1 mouse cellular context compared by ENCODE assay signal in genomic region chr5:31687972-31688371, GRCm38 (mm10).
TF ChIP-seq lines count a peak whose summit lies in the region.

No protein-coding gene starts in this region.

TF ChIP-seq in MEL, 35 proteins besides CTCF, POLR2A, EP300 and RAD21 (continued from another document):
- peak; percentile 88 for TF ChIP-seq SIN3A (IDR thresholded peaks at IDR 0.05; ENCODE audit: low read length)
- peak; percentile 90 for TF ChIP-seq MXI1 (IDR thresholded peaks at IDR 0.05; ENCODE audit: low read depth, low read length)
- TF ChIP-seq CHD2 (IDR thresholded peaks at IDR 0.05; ENCODE audit: low read length): 0 out of 2 replicates have a peak, but pooled peaks have one; percentile 13
- TF ChIP-seq POLR2AphosphoS2 (IDR thresholded peaks at IDR 0.05; ENCODE audit: low read length): no peak
- TF ChIP-seq BHLHE40 (IDR thresholded peaks at IDR 0.05; ENCODE audit: borderline replicate concordance, low read depth, low read length): peak; percentile 94
- no peak for TF ChIP-seq JUND (IDR thresholded peaks at IDR 0.05; ENCODE audit: low read depth, low read length)
- TF ChIP-seq GATA1 (IDR thresholded peaks at IDR 0.05; ENCODE audit: low read depth, low read length): peak; percentile 96
- TF ChIP-seq ZMIZ1 (IDR thresholded peaks at IDR 0.05; ENCODE audit: low read depth, low read length): 0 out of 2 replicates have a peak, but pooled peaks have one; percentile 42
- TF ChIP-seq CHD1 (IDR thresholded peaks at IDR 0.05; ENCODE audit: low read depth, low read length): no peak
- peak; percentile 65 for TF ChIP-seq MYB (IDR thresholded peaks at IDR 0.05; ENCODE audit: low read depth, low read length)
- no peak for TF ChIP-seq USF2 (IDR thresholded peaks at IDR 0.05; ENCODE audit: borderline replicate concordance in 1 of 2, insufficient read depth in 1 of 2, low read depth in 1 of 2, low read length in 2 of 2)
- peak; percentile 73; the same call in 1 of the 2 replicates for TF ChIP-seq MAFK (IDR thresholded peaks at IDR 0.05; ENCODE audit: borderline replicate concordance, low read depth, low read length)
- TF ChIP-seq RCOR1 (IDR thresholded peaks at IDR 0.05; ENCODE audit: low read depth, low read length): peak; percentile 96
- TF ChIP-seq ZNF384 (IDR thresholded peaks at IDR 0.05; ENCODE audit: low read depth, low read length): no peak; the same call in 1 of the 2 replicates
- TF ChIP-seq ELF1 (IDR thresholded peaks at IDR 0.05; ENCODE audit: low read depth, low read length): no peak
- TF ChIP-seq ETS1 (IDR thresholded peaks at IDR 0.05; ENCODE audit: low read depth, low read length): peak; percentile 88
- TF ChIP-seq TCF12 (IDR thresholded peaks at IDR 0.05; ENCODE audit: low read depth, low read length): peak; percentile 97
- peak; percentile 96 for TF ChIP-seq MYC (IDR thresholded peaks at IDR 0.05; ENCODE audit: low read depth, low read length)
TF ChIP-seq in MEL: peak in this region for 19.
